Mouse (Mus musculus) lung, adult 2 months (tissue): Measurements from ENCODE around the gene Ino80. TPM values are rescaled to one million over a fixed set of nuclear protein-coding genes. Genes with fewer than 3 reads are reported as not detected.
"Not testable (repeated sequence)": the region's sequence is repeated elsewhere in the genome, so short reads cannot be mapped to it uniquely, and the experiment has no call there.

ENCODE experiments used
- DNase-seq: peaks from one replicate; pipeline ENCODE4 v3.0.0; 2022
- H3K4me1 ChIP-seq: fragments of 200-500 bp; 2 replicates; pipeline ENCODE4 v1.6.1; 2011; ENCODE audit warnings: low read length; ENCODE audit not compliant: control insufficient read depth, insufficient read depth
- H3K4me3 ChIP-seq: fragments of 200-500 bp; replicated peaks from 2 replicates; pipeline ENCODE3; 2011; ENCODE audit warnings: low read depth, mild to moderate bottlenecking, control low read depth, low read length; ENCODE audit errors: extremely low read depth
- CTCF ChIP-seq: fragments of 200-500 bp; IDR thresholded peaks from 2 replicates; pipeline ENCODE4 v1.5.1; 2011; ENCODE audit warnings: mild to moderate bottlenecking, low read length, control low read depth; ENCODE audit not compliant: insufficient read depth
- POLR2A ChIP-seq: fragments of 200-500 bp; IDR thresholded peaks from 2 replicates; pipeline ENCODE4 v1.6.1; 2011; ENCODE audit warnings: low read depth, mild to moderate bottlenecking, control low read depth, low read length, borderline replicate concordance; ENCODE audit errors: extremely low read depth
- WGBS: fragments of 180-500 bp; shearing (Covaris S2); methylation state at CpG from one replicate; pipeline ENCODE4 v1.1.7; 2018; 5-methylcytosine and 5-hydroxymethylcytosine counted together
- polyA plus RNA-seq: library from polyadenylated mRNA; depleted of rRNA; stranded (reverse); fragments of >200 nt; gene quantifications from 2 replicates; pipeline ENCODE4 v1.2.3, GENCODE M21; 2012; rRNA removed

Ino80 gene
- 7.1 and 8.7 TPM in 2 replicates for polyA plus RNA-seq

GRCm38 (mm10) chr2:119477571-119478396, at the start of gene Ino80:
Ino80 (minus strand) TSS chr2:119477687.
- peak; percentile 94; the same call in 1 of the 2 replicates for TF ChIP-seq POLR2A
- TF ChIP-seq CTCF = no peak
- peak within 1 kb of the TSS; percentile 93 for H3K4me3 ChIP-seq
- DNase-seq = peak; percentile 98
- peaks cover 3% of the 10 kb centered on the region for H3K4me1 ChIP-seq
- under 1% methylated on average over 72 of the region's 72 CpGs for WGBS

- 49% methylated on average over 4 of the region's 4 CpGs for WGBS
- Histone ChIP-seq H3K4me3 (no peak overlapping the region), H3K4me1 (no peaks in the 10 kb centered on the region)
- no peak for DNase-seq
- TF ChIP-seq CTCF = no peak
Observed at GRCm38 (mm10) chr2:119525422-119525821, 47.9 kb upstream of the Ino80 start.

- Histone ChIP-seq H3K4me1 (no peaks in the 10 kb centered on the region), H3K4me3 (no peak overlapping the region)
- 81% methylated on average over 4 of the region's 4 CpGs for WGBS
- no peak for DNase-seq
- TF ChIP-seq POLR2A = no peak
- TF ChIP-seq CTCF = no peak
Observed at GRCm38 (mm10) chr2:119523836-119524235, 46.3 kb upstream of the Ino80 start.

- WGBS = 60% methylated on average over 7 of the region's 7 CpGs
- no peaks in the 10 kb centered on the region for H3K4me1 ChIP-seq
- H3K4me3 ChIP-seq = no peak overlapping the region
- TF ChIP-seq CTCF (no peak), POLR2A (no peak)
- no peak for DNase-seq
Observed at GRCm38 (mm10) chr2:119520550-119520949, 43.1 kb upstream of the Ino80 start.

- no peak for TF ChIP-seq POLR2A
- no peaks in the 10 kb centered on the region for H3K4me1 ChIP-seq
- WGBS = 43% methylated on average over 5 of the region's 5 CpGs
- H3K4me3 ChIP-seq = no peak overlapping the region
- no peak for DNase-seq
Observed at GRCm38 (mm10) chr2:119516811-119517210, 39.3 kb upstream of the Ino80 start.

GRCm38 (mm10) chr2:119514026-119514522, 36.6 kb upstream of the Ino80 start:
- TF ChIP-seq POLR2A (no peak), CTCF (no peak)
- WGBS = 48% methylated on average over 3 of the region's 3 CpGs
- no peak for DNase-seq
- Histone ChIP-seq H3K4me1 (no peaks in the 10 kb centered on the region), H3K4me3 (no peak overlapping the region)

- DNase-seq = no peak
- Histone ChIP-seq H3K4me3 (no peak overlapping the region), H3K4me1 (no peaks in the 10 kb centered on the region)
- TF ChIP-seq POLR2A (no peak), CTCF (0 out of 2 replicates have a peak, but pooled peaks have one; percentile 5)
- WGBS = 90% methylated on average over 3 of the region's 3 CpGs
Observed at GRCm38 (mm10) chr2:119512292-119512691, 34.8 kb upstream of the Ino80 start.

GRCm38 (mm10) chr2:119510856-119511255, 33.4 kb upstream of the Ino80 start:
- no peak for DNase-seq
- WGBS = 57% methylated on average over 2 of the region's 2 CpGs
- Histone ChIP-seq H3K4me1 (no peaks in the 10 kb centered on the region), H3K4me3 (no peak overlapping the region)
- no peak for TF ChIP-seq POLR2A
- TF ChIP-seq CTCF = no peak

- WGBS = 70% methylated on average over 7 of the region's 7 CpGs
Observed at GRCm38 (mm10) chr2:119508518-119508917, 31.0 kb upstream of the Ino80 start.

GRCm38 (mm10) chr2:119507108-119507507, 29.6 kb upstream of the Ino80 start:
- no peaks in the 10 kb centered on the region for H3K4me1 ChIP-seq
- H3K4me3 ChIP-seq = no peak overlapping the region
- TF ChIP-seq POLR2A (no peak), CTCF (no peak)
- no peak for DNase-seq

More at GRCm38 (mm10) chr2:119508518-119508917, 31.0 kb upstream of the Ino80 start:
- not testable (repeated sequence) for DNase-seq, H3K4me3 ChIP-seq, H3K4me1 ChIP-seq
